Mouse (Mus musculus) C2C12 (cell line): ENCODE data around the gene Kirrel3. TPM values are rescaled to one million over a fixed set of nuclear protein-coding genes. Genes with fewer than 3 reads are reported as not detected.

Experiments
- H3K27me3 ChIP-seq: one replicate; pipeline ENCODE4 v1.6.1; 2011; ENCODE audit not compliant: control insufficient read depth, insufficient read depth, insufficient read length
- H3K36me3 ChIP-seq: one replicate; pipeline ENCODE4 v1.6.1; 2011; ENCODE audit not compliant: control insufficient read depth, insufficient read depth
- H3K4me3 ChIP-seq: one replicate; pipeline ENCODE4 v1.5.1; 2011; ENCODE audit warnings: mild to moderate bottlenecking, control low read depth; ENCODE audit not compliant: poor library complexity, insufficient read depth, severe bottlenecking
- H3K79me2 ChIP-seq: one replicate; pipeline ENCODE4 v1.6.1; 2011; ENCODE audit not compliant: control insufficient read depth, insufficient read depth
- H3K79me3 ChIP-seq: one replicate; pipeline ENCODE4 v1.6.1; 2011; ENCODE audit warnings: low read depth, control low read depth
- H3ac ChIP-seq: one replicate; pipeline ENCODE3; 2011; ENCODE audit warnings: low read depth; ENCODE audit not compliant: control insufficient read depth, insufficient read length
- CEBPB ChIP-seq: IDR thresholded peaks from one replicate; pipeline ENCODE4 v1.6.1; 2011; ENCODE audit warnings: low read depth, mild to moderate bottlenecking, control low read depth, moderate library complexity
- CTCF ChIP-seq: IDR thresholded peaks from one replicate; pipeline ENCODE4 v1.5.1; 2011; ENCODE audit not compliant: control insufficient read depth, insufficient read depth, insufficient read length
- FOSL1 ChIP-seq: IDR thresholded peaks from one replicate; pipeline ENCODE4 v1.8.0; 2011; ENCODE audit warnings: mild to moderate bottlenecking, low read length; ENCODE audit not compliant: poor library complexity, insufficient read depth, severe bottlenecking
- MAX ChIP-seq: IDR thresholded peaks from one replicate; pipeline ENCODE4 v1.6.1; 2011; ENCODE audit warnings: mild to moderate bottlenecking, control low read depth
- MYOD1 ChIP-seq: IDR thresholded peaks from one replicate; pipeline ENCODE4 v1.6.1; 2011; ENCODE audit warnings: low read depth; ENCODE audit not compliant: control insufficient read depth, insufficient read length
- MYOG ChIP-seq: IDR thresholded peaks from one replicate; pipeline ENCODE4 v1.6.1; 2011; ENCODE audit not compliant: control insufficient read depth, insufficient read length; ENCODE audit errors: extremely low read depth
- USF1 ChIP-seq: IDR thresholded peaks from one replicate; pipeline ENCODE4 v1.6.1; 2011; ENCODE audit warnings: low read depth, mild to moderate bottlenecking, control low read depth, moderate library complexity
- polyA plus RNA-seq: library from polyadenylated mRNA; unstranded; fragments of >200 nt; fragmentation: generic; extraction: Trizol; gene quantifications from one replicate; pipeline ENCODE4 v1.2.1, GENCODE M21; 2012; ENCODE audit warnings: missing spikeins

Kirrel3 gene
- polyA plus RNA-seq, 1 experiment: 5.2 TPM

- Histone ChIP-seq H3K79me3 (no peaks in the 10 kb centered on the region), H3ac (no peak overlapping the region), H3K27me3 (no peaks in the 10 kb centered on the region), H3K4me3 (no peak overlapping the region), H3K36me3 (no peaks in the 10 kb centered on the region), H3K79me2 (no peaks in the 10 kb centered on the region)
- TF ChIP-seq CEBPB (no peak), USF1 (no peak), CTCF (no peak), MYOG (no peak), MYOD1 (no peak), FOSL1 (no peak)
These were observed 472.0 kb downstream of the Kirrel3 start for GRCm38 (mm10) chr9:34957691-34958090.

DNA sequence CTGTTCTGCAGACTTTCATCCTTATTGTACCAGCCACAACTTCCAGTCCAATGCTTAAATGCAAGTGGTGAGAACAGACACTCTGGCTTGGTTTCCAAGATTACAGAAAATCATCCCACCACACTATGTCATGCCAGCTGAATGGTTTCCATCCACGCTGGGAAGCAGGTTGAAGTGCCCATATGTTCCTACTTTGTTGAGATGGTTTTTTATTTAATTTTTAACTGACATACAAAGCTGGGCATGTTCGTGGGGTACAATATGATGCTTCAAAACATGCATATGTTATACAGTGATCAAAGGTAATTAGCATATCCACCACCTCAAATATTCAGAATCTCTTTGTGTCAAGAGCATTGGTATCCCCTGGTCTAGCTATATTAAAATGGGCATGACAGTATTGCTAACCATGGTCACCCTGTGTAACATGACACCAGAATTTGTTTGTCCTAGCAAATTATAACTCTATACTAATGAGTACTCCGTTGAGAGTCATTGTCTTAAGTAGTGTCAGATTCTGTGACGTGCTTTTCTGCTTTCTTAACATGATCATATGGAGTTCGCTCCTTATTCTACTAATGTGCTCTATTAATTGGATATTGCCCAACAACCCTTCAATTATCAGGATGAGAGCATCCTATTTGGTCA is 472.6 kb downstream of the Kirrel3 start:
- H3ac ChIP-seq: no peak overlapping the region
- TF ChIP-seq MYOG (no peak), MAX (no peak), CEBPB (no peak), CTCF (no peak), MYOD1 (no peak), USF1 (no peak), FOSL1 (no peak)

DNA sequence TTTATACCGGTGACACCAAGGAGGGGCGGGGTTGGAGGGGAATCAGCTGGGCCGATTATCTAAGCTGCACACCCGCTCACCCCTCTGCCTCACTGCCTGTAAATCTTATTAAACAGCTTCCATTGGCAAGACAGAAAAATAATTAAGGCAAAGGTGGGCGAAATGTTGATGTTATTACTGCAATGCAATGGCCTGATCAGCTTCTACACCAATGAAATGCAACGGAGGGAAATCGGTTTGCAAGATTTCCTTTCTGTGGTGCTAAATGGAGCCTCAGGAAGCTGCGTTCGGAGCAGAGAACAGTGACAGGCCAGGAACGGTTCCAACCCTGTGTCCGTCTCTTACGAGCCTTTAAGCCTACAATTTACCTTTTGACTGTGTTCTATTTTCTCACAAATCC is 475.0 kb downstream of the Kirrel3 start:
- no peaks in the 10 kb centered on the region for H3K79me2 ChIP-seq
- H3ac ChIP-seq: no peak overlapping the region
- H3K4me3 ChIP-seq: no peak overlapping the region
- no peaks in the 10 kb centered on the region for H3K79me3 ChIP-seq
- H3K27me3 ChIP-seq: no peaks in the 10 kb centered on the region
- H3K36me3 ChIP-seq: no peaks in the 10 kb centered on the region
- TF ChIP-seq CTCF (no peak), MYOG (no peak), FOSL1 (no peak), MAX (no peak), CEBPB (no peak), MYOD1 (no peak), USF1 (no peak)

More for the DNA sequence above, 472.6 kb downstream of the Kirrel3 start:
- Histone ChIP-seq H3K27me3 (no peaks in the 10 kb centered on the region), H3K79me2 (no peaks in the 10 kb centered on the region), H3K36me3 (no peaks in the 10 kb centered on the region), H3K79me3 (no peaks in the 10 kb centered on the region), H3K4me3 (no peak overlapping the region)

GRCm38 (mm10) chr9:34961171-34961570 is 475.5 kb downstream of the Kirrel3 start:
- no peaks in the 10 kb centered on the region for H3K27me3 ChIP-seq
- H3K36me3 ChIP-seq: no peaks in the 10 kb centered on the region
- TF ChIP-seq MAX (no peak), USF1 (no peak), CTCF (no peak), MYOG (no peak), FOSL1 (no peak), CEBPB (no peak), MYOD1 (no peak)
- no peaks in the 10 kb centered on the region for H3K79me3 ChIP-seq
- H3ac ChIP-seq: no peak overlapping the region
- no peak overlapping the region for H3K4me3 ChIP-seq
- no peaks in the 10 kb centered on the region for H3K79me2 ChIP-seq

DNA sequence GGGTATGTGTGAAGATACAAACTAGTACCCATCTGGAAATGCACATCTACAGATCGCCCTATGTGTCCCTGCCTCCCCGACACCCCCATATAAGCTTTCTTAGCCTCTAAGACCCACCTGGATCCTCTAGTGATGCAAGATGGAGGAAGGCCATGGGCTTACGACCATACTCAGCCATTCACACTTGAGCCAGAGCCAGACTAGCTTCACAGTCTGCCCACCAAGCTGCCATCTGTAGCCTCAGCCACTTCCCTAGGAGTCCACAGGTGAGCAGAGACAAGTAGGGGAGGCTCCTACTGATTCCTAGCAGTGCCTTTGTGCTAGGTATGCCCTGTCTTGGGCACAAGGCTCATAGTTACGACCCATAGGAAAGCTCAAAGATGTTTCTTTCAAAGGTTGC is 476.6 kb downstream of the Kirrel3 start:
- no peaks in the 10 kb centered on the region for H3K27me3 ChIP-seq
- no peak for TF ChIP-seq CEBPB
- no peak for TF ChIP-seq FOSL1
- no peak overlapping the region for H3ac ChIP-seq
- no peaks in the 10 kb centered on the region for H3K36me3 ChIP-seq
- H3K4me3 ChIP-seq: no peak overlapping the region
- H3K79me3 ChIP-seq: no peaks in the 10 kb centered on the region
- no peaks in the 10 kb centered on the region for H3K79me2 ChIP-seq

DNA sequence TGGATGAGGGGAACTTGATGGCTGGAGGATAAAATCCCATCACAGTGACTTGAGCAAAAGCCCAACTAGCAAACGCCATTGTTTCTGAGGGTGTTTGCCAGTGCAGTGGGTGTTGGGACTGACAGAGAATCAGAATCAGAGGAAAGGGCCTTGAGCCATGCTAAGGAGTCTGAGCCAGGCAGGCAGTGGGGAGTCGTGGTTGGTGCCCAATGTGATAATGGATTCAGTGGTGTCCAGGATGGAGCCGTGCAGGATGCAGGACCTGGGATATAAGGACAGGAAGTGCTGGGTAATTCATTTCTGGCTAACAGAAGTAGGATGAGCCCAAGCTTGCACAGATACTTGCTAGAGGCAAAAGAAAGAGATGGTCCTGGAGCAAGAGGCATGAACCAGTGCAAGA is 477.9 kb downstream of the Kirrel3 start:
- Histone ChIP-seq H3ac (no peak overlapping the region), H3K4me3 (no peak overlapping the region)
- TF ChIP-seq FOSL1: no peak
- TF ChIP-seq CTCF: no peak
- TF ChIP-seq MYOD1: no peak
- no peak for TF ChIP-seq USF1
- TF ChIP-seq CEBPB: no peak

More for the DNA sequence above, 477.9 kb downstream of the Kirrel3 start:
- no peaks in the 10 kb centered on the region for H3K36me3 ChIP-seq
- H3K27me3 ChIP-seq: no peaks in the 10 kb centered on the region
- no peaks in the 10 kb centered on the region for H3K79me3 ChIP-seq
- H3K79me2 ChIP-seq: no peaks in the 10 kb centered on the region
